Mouse (Mus musculus): ENCODE results near the gene Il10ra. TPM values are rescaled to one million over a fixed set of nuclear protein-coding genes. Genes with fewer than 3 reads are reported as not detected.

Il10ra gene
- polyA plus RNA-seq, 1 experiment from 2014 or later: 6.6 TPM

GRCm38 (mm10) chr9:45272213-45272612 is 3.3 kb upstream of the Il10ra start:
- DNase-seq (ENCODE audit: low spot score) (no peak), ATAC-seq (replicated peaks; ENCODE audit: low FRiP score) (no peak)
- Histone ChIP-seq H3K4me3 (ENCODE audit: low read depth, low read length) (no peak overlapping the region), H3K27ac (ENCODE audit: low read depth, low read length) (no peak overlapping the region), H3K4me2 (no peak overlapping the region), H3K4me1 (replicated peaks; ENCODE audit: control insufficient read depth, insufficient read depth, low read length) (peaks cover 29% of the 10 kb centered on the region), H3K9me3 (ENCODE audit: control insufficient read depth, low read length) (no peaks in the 10 kb centered on the region), H3K27me3 (replicated peaks; ENCODE audit: control insufficient read depth, insufficient read depth, low read length) (peaks cover 19% of the 10 kb centered on the region), H3K36me3 (ENCODE audit: control insufficient read depth, insufficient read depth, low read length) (no peaks in the 10 kb centered on the region), H3K9ac (ENCODE audit: low read depth, low read length) (no peak overlapping the region)
- whole genome bisulfite sequencing: 38% methylated on average over 5 of the region's 5 CpGs

GRCm38 (mm10) chr9:45268079-45268478 is 870 bp downstream of the Il10ra start:
- Histone ChIP-seq H3K27me3 (replicated peaks; ENCODE audit: control insufficient read depth, insufficient read depth, low read length) (peaks cover 19% of the 10 kb centered on the region), H3K36me3 (ENCODE audit: control insufficient read depth, insufficient read depth, low read length) (no peaks in the 10 kb centered on the region), H3K4me1 (replicated peaks; ENCODE audit: control insufficient read depth, insufficient read depth, low read length) (peaks cover 12% of the 10 kb centered on the region; the same call in 1 of the 2 replicates), H3K4me2 (peak overlapping the region; percentile 62), H3K27ac (ENCODE audit: low read depth, low read length) (no peak overlapping the region), H3K9me3 (ENCODE audit: control insufficient read depth, low read length) (no peaks in the 10 kb centered on the region), H3K9ac (ENCODE audit: low read depth, low read length) (0 out of 2 replicates have a peak overlapping the region, but pooled peaks have one; percentile 22), H3K4me3 (ENCODE audit: low read depth, low read length) (peak overlapping the region; percentile 42)
- no peak for ATAC-seq (replicated peaks; ENCODE audit: low FRiP score)
- 38% methylated on average over 4 of the region's 4 CpGs for WGBS
- DNase-seq (ENCODE audit: low spot score): no peak

GRCm38 (mm10) chr9:45267099-45267498 is 1.9 kb downstream of the Il10ra start:
- no peaks in the 10 kb centered on the region for H3K9me3 ChIP-seq (ENCODE audit: control insufficient read depth, low read length)
- H3K4me1 ChIP-seq (replicated peaks; ENCODE audit: control insufficient read depth, insufficient read depth, low read length): peaks cover 9% of the 10 kb centered on the region; the same call in 1 of the 2 replicates
- ATAC-seq (replicated peaks; ENCODE audit: low FRiP score) (no peak), DNase-seq (ENCODE audit: low spot score) (no peak)
- peaks cover 19% of the 10 kb centered on the region for H3K27me3 ChIP-seq (replicated peaks; ENCODE audit: control insufficient read depth, insufficient read depth, low read length)
- WGBS: 80% methylated on average over 4 of the region's 4 CpGs
- H3K9ac ChIP-seq (ENCODE audit: low read depth, low read length): no peak overlapping the region
- peak overlapping the region; percentile 42; the same call in 1 of the 2 replicates for H3K4me3 ChIP-seq (ENCODE audit: low read depth, low read length)
- H3K27ac ChIP-seq (ENCODE audit: low read depth, low read length): no peak overlapping the region
- peak overlapping the region; percentile 28 for H3K4me2 ChIP-seq
- no peaks in the 10 kb centered on the region for H3K36me3 ChIP-seq (ENCODE audit: control insufficient read depth, insufficient read depth, low read length)

- no peaks in the 10 kb centered on the region; the same call in 1 of the 2 replicates for H3K27me3 ChIP-seq (replicated peaks; ENCODE audit: control insufficient read depth, insufficient read depth, low read length)
- no peaks in the 10 kb centered on the region for H3K36me3 ChIP-seq (ENCODE audit: control insufficient read depth, insufficient read depth, low read length)
- H3K4me3 ChIP-seq (ENCODE audit: low read depth, low read length): no peak overlapping the region
- no peaks in the 10 kb centered on the region for H3K4me1 ChIP-seq (replicated peaks; ENCODE audit: control insufficient read depth, insufficient read depth, low read length)
- WGBS: 78% methylated on average over 5 of the region's 5 CpGs
- DNase-seq (ENCODE audit: low spot score) (no peak), ATAC-seq (replicated peaks; ENCODE audit: low FRiP score) (no peak)
- H3K27ac ChIP-seq (ENCODE audit: low read depth, low read length): no peak overlapping the region
- no peaks in the 10 kb centered on the region for H3K9me3 ChIP-seq (ENCODE audit: control insufficient read depth, low read length)
- H3K4me2 ChIP-seq: no peak overlapping the region
- H3K9ac ChIP-seq (ENCODE audit: low read depth, low read length): no peak overlapping the region
Observed at GRCm38 (mm10) chr9:45261872-45262271, 7.1 kb downstream of the Il10ra start.

GRCm38 (mm10) chr9:45261466-45261865 is 7.5 kb downstream of the Il10ra start:
- Histone ChIP-seq H3K9ac (ENCODE audit: low read depth, low read length) (no peak overlapping the region), H3K4me2 (no peak overlapping the region), H3K9me3 (ENCODE audit: control insufficient read depth, low read length) (no peaks in the 10 kb centered on the region), H3K4me1 (replicated peaks; ENCODE audit: control insufficient read depth, insufficient read depth, low read length) (no peaks in the 10 kb centered on the region), H3K27me3 (replicated peaks; ENCODE audit: control insufficient read depth, insufficient read depth, low read length) (no peaks in the 10 kb centered on the region; the same call in 1 of the 2 replicates), H3K36me3 (ENCODE audit: control insufficient read depth, insufficient read depth, low read length) (no peaks in the 10 kb centered on the region), H3K4me3 (ENCODE audit: low read depth, low read length) (no peak overlapping the region), H3K27ac (ENCODE audit: low read depth, low read length) (no peak overlapping the region)
- DNase-seq (ENCODE audit: low spot score) (no peak), ATAC-seq (replicated peaks; ENCODE audit: low FRiP score) (no peak)
- 71% methylated on average over 4 of the region's 4 CpGs for WGBS

GRCm38 (mm10) chr9:45259065-45259464 is 9.9 kb downstream of the Il10ra start:
- H3K36me3 ChIP-seq (ENCODE audit: control insufficient read depth, insufficient read depth, low read length): no peaks in the 10 kb centered on the region
- WGBS: 84% methylated on average over 13 of the region's 13 CpGs
- DNase-seq (ENCODE audit: low spot score): no peak

GRCm38 (mm10) chr9:45255967-45256366 is 13.0 kb downstream of the Il10ra start:
- Histone ChIP-seq H3K4me2 (no peak overlapping the region), H3K27me3 (replicated peaks; ENCODE audit: control insufficient read depth, insufficient read depth, low read length) (0 out of 2 replicates have a peak, but pooled peaks cover 2% of the 10 kb centered on the region), H3K4me3 (ENCODE audit: low read depth, low read length) (no peak overlapping the region), H3K9ac (ENCODE audit: low read depth, low read length) (no peak overlapping the region), H3K27ac (ENCODE audit: low read depth, low read length) (no peak overlapping the region), H3K36me3 (ENCODE audit: control insufficient read depth, insufficient read depth, low read length) (no peaks in the 10 kb centered on the region), H3K4me1 (replicated peaks; ENCODE audit: control insufficient read depth, insufficient read depth, low read length) (peaks cover 6% of the 10 kb centered on the region), H3K9me3 (ENCODE audit: control insufficient read depth, low read length) (no peaks in the 10 kb centered on the region)
- WGBS: 81% methylated on average over 5 of the region's 5 CpGs
- DNase-seq (ENCODE audit: low spot score) (no peak), ATAC-seq (replicated peaks; ENCODE audit: low FRiP score) (no peak)

More at GRCm38 (mm10) chr9:45259065-45259464, 9.9 kb downstream of the Il10ra start:
- Histone ChIP-seq H3K27me3 (replicated peaks; ENCODE audit: control insufficient read depth, insufficient read depth, low read length) (no peaks in the 10 kb centered on the region), H3K4me3 (ENCODE audit: low read depth, low read length) (no peak overlapping the region), H3K9me3 (ENCODE audit: control insufficient read depth, low read length) (no peaks in the 10 kb centered on the region), H3K27ac (ENCODE audit: low read depth, low read length) (no peak overlapping the region), H3K9ac (ENCODE audit: low read depth, low read length) (no peak overlapping the region), H3K4me2 (no peak overlapping the region), H3K4me1 (replicated peaks; ENCODE audit: control insufficient read depth, insufficient read depth, low read length) (no peaks in the 10 kb centered on the region)
- no peak for ATAC-seq (replicated peaks; ENCODE audit: low FRiP score)

GRCm38 (mm10) chr9:45255431-45255830 is 13.5 kb downstream of the Il10ra start:
- DNase-seq (ENCODE audit: low spot score) (no peak), ATAC-seq (replicated peaks; ENCODE audit: low FRiP score) (no peak)
- H3K36me3 ChIP-seq (ENCODE audit: control insufficient read depth, insufficient read depth, low read length): no peaks in the 10 kb centered on the region
- H3K4me2 ChIP-seq: no peak overlapping the region
- H3K27me3 ChIP-seq (replicated peaks; ENCODE audit: control insufficient read depth, insufficient read depth, low read length): 0 out of 2 replicates have a peak, but pooled peaks cover 2% of the 10 kb centered on the region
- WGBS: 94% methylated on average over 4 of the region's 4 CpGs
- H3K9ac ChIP-seq (ENCODE audit: low read depth, low read length): no peak overlapping the region
- H3K27ac ChIP-seq (ENCODE audit: low read depth, low read length): no peak overlapping the region
- H3K9me3 ChIP-seq (ENCODE audit: control insufficient read depth, low read length): no peaks in the 10 kb centered on the region
- H3K4me1 ChIP-seq (replicated peaks; ENCODE audit: control insufficient read depth, insufficient read depth, low read length): peaks cover 6% of the 10 kb centered on the region
- no peak overlapping the region for H3K4me3 ChIP-seq (ENCODE audit: low read depth, low read length)

- H3K4me1 ChIP-seq (replicated peaks; ENCODE audit: control insufficient read depth, insufficient read depth, low read length): peaks cover 6% of the 10 kb centered on the region
- no peak overlapping the region for H3K27ac ChIP-seq (ENCODE audit: low read depth, low read length)
- 49% methylated on average over 4 of the region's 4 CpGs for WGBS
- H3K9ac ChIP-seq (ENCODE audit: low read depth, low read length): no peak overlapping the region
- no peaks in the 10 kb centered on the region for H3K9me3 ChIP-seq (ENCODE audit: control insufficient read depth, low read length)
- DNase-seq (ENCODE audit: low spot score) (no peak), ATAC-seq (replicated peaks; ENCODE audit: low FRiP score) (no peak)
- no peaks in the 10 kb centered on the region for H3K36me3 ChIP-seq (ENCODE audit: control insufficient read depth, insufficient read depth, low read length)
- 0 out of 2 replicates have a peak, but pooled peaks cover 2% of the 10 kb centered on the region for H3K27me3 ChIP-seq (replicated peaks; ENCODE audit: control insufficient read depth, insufficient read depth, low read length)
- no peak overlapping the region for H3K4me3 ChIP-seq (ENCODE audit: low read depth, low read length)
- no peak overlapping the region for H3K4me2 ChIP-seq
Observed at GRCm38 (mm10) chr9:45254605-45255004, 14.3 kb downstream of the Il10ra start.
